Mouse (Mus musculus) stomach, postnatal 0 days (tissue): Measurements from ENCODE around the gene Tbcd.

Experiments used
- CTCF ChIP-seq: IDR thresholded peaks from 2 replicates; pipeline ENCODE4 v1.5.1; 2016; ENCODE audit warnings: antibody characterized with exemption, low read depth, mild to moderate bottlenecking, moderate library complexity
- EP300 ChIP-seq: optimal IDR thresholded peaks from 2 replicates; pipeline ENCODE3; 2016; ENCODE audit warnings: antibody characterized with exemption

- no peak for TF ChIP-seq CTCF
- TF ChIP-seq EP300, result no peak
Observed at GRCm38 (mm10) chr11:121524191-121524590, 72.4 kb downstream of the Tbcd start.
